Mouse (Mus musculus): ENCODE measurements at regions not wholly inside any gene's neighbourhood (a gene's known extent, or its start where the extent isn't known, plus 50 kb on each side); places are given as distances from the start of the nearest gene placed in this dataset.

GRCm38 (mm10) chr5:72245382-72245781 lies 77.4 kb upstream of the Commd8 start:
- CTCF ChIA-PET, result no interaction called here

GRCm38 (mm10) chr5:72244134-72244533 lies 76.1 kb upstream of the Commd8 start:
- CTCF ChIA-PET, result no interaction called here

GRCm38 (mm10) chr5:72242981-72243380 lies 75.0 kb upstream of the Commd8 start:
- CTCF ChIA-PET, result no interaction called here

GRCm38 (mm10) chr5:72241451-72241850 lies 73.5 kb upstream of the Commd8 start:
- CTCF ChIA-PET, result no interaction called here

GRCm38 (mm10) chr5:72240271-72240670 lies 72.3 kb upstream of the Commd8 start:
- CTCF ChIA-PET, result no interaction called here

GRCm38 (mm10) chr5:72227002-72227401 lies 59.0 kb upstream of the Commd8 start:
- CTCF ChIA-PET, result no interaction called here

- CTCF ChIA-PET, result no interaction called here
Measured at GRCm38 (mm10) chr5:72225576-72226298, 57.7 kb upstream of the Commd8 start.

GRCm38 (mm10) chr5:72225056-72225455 lies 57.1 kb upstream of the Commd8 start:
- CTCF ChIA-PET, result interaction anchor here (0.6 kb wide), 1 partner anchor 46 kb away, joined by 6 read pairs; no protein-coding TSS in a partner anchor

- CTCF ChIA-PET, result interaction anchor here (0.6 kb wide), 1 partner anchor 46 kb away, joined by 6 read pairs; no protein-coding TSS in a partner anchor
Measured at GRCm38 (mm10) chr5:72224551-72224966, 56.6 kb upstream of the Commd8 start.

- CTCF ChIA-PET, result no interaction called here
Measured at GRCm38 (mm10) chr5:72222902-72223301, 54.9 kb upstream of the Commd8 start.

GRCm38 (mm10) chr5:72219697-72220096 lies 51.7 kb upstream of the Commd8 start:
- CTCF ChIA-PET, result no interaction called here

- CTCF ChIA-PET, result interaction anchor here (0.6 kb wide), 1 partner anchor 14 kb away, joined by 4 read pairs; no protein-coding TSS in a partner anchor
Measured at GRCm38 (mm10) chr5:72219248-72219647, 51.3 kb upstream of the Commd8 start.

Measured in spleen, embryonic (tissue).